Mouse (Mus musculus) heart, postnatal 0 days (tissue): ENCODE data around the gene Cdrt4.

ENCODE experiments used
- CTCF ChIP-seq: IDR thresholded peaks from 2 replicates; pipeline ENCODE4 v1.5.1; 2016; ENCODE audit warnings: antibody characterized with exemption, control low read depth, low read depth
- EP300 ChIP-seq: IDR thresholded peaks from 2 replicates; pipeline ENCODE4 v1.6.1; 2016; ENCODE audit warnings: antibody characterized with exemption, low read depth

DNA sequence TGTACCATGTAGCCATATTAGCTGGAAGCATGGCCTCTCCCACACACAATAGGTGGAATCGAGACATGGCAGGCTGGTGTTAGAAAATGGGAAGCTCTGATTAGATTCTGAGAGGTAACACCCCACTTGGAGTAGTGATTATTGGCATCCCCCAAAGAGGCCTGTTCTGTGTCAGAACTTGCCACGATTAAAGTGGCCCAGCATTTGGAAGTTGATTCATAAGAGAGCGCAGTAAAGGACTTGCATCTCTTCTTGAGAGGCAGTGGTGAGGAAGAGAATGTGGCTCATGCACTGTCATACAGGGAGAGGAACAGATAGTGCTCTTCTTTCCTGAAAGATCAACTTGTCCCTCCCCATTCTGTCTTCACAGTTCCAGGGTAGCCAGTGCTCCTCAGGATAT, 34.1 kb downstream of the Cdrt4 start:
- TF ChIP-seq CTCF (no peak), EP300 (no peak)
